Mouse (Mus musculus) midbrain, postnatal 0 days (tissue): ENCODE measurements around the gene Ube2j2. TPM values are rescaled to one million over a fixed set of nuclear protein-coding genes. Genes with fewer than 3 reads are reported as not detected.

Experiments
- ATAC-seq: fragments of 200-750 bp; cut with Nextera tagmentation; 2 replicates; pipeline ENCODE4 v1.8.0; 2017; ENCODE audit warnings: moderate number of reproducible peaks, mild to moderate bottlenecking, moderate TSS enrichment, moderate library complexity; ENCODE audit not compliant: low FRiP score
- DNase-seq: peaks from one replicate; pipeline ENCODE4 v3.0.0-alpha.2; 2015; ENCODE audit warnings: low spot score
- H3K27ac ChIP-seq: fragments of 300-500 bp; sonication (generic); 2 replicates; pipeline ENCODE4 v1.5.1; 2014; ENCODE audit warnings: low read depth, mild to moderate bottlenecking, low read length, mixed read lengths
- H3K27me3 ChIP-seq: fragments of 300-500 bp; sonication (generic); 2 replicates; pipeline ENCODE4 v1.6.1; 2014; ENCODE audit warnings: low read length, control low read depth, mixed read lengths; ENCODE audit not compliant: insufficient read depth
- H3K36me3 ChIP-seq: fragments of 300-500 bp; sonication (generic); 2 replicates; pipeline ENCODE4 v1.6.1; 2014; ENCODE audit warnings: low read length, control low read depth, mixed read lengths; ENCODE audit not compliant: insufficient read depth
- H3K4me1 ChIP-seq: fragments of 300-500 bp; sonication (generic); 2 replicates; pipeline ENCODE4 v1.6.1; 2014; ENCODE audit warnings: mild to moderate bottlenecking, control low read depth, antibody characterized with exemption, low read length, mixed read lengths; ENCODE audit not compliant: insufficient read depth
- H3K4me2 ChIP-seq: fragments of 300-500 bp; sonication (generic); 2 replicates; pipeline ENCODE4 v1.6.1; 2014; ENCODE audit warnings: low read depth, mild to moderate bottlenecking, low read length, mixed read lengths; ENCODE audit not compliant: poor library complexity, severe bottlenecking
- H3K4me3 ChIP-seq: fragments of 300-500 bp; sonication (generic); 2 replicates; pipeline ENCODE4 v1.5.1; 2014; ENCODE audit warnings: low read depth, mild to moderate bottlenecking, low read length, moderate library complexity
- H3K9ac ChIP-seq: fragments of 300-500 bp; sonication (generic); replicated peaks from 2 replicates; pipeline ENCODE4 v1.6.1; 2014; ENCODE audit warnings: mild to moderate bottlenecking, low read length, moderate library complexity, mixed read lengths; ENCODE audit not compliant: poor library complexity, severe bottlenecking
- H3K9me3 ChIP-seq: fragments of 300-500 bp; sonication (generic); 2 replicates; pipeline ENCODE4 v1.6.1; 2016; ENCODE audit warnings: low read length, control low read depth
- CTCF ChIP-seq: IDR thresholded peaks from 2 replicates; pipeline ENCODE4 v1.5.1; 2016; ENCODE audit warnings: antibody characterized with exemption, mild to moderate bottlenecking
- WGBS: fragments of 180-500 bp; shearing (Covaris S2); extraction: QIAGEN DNeasy Blood & Tissue Kit; methylation state at CpG from one replicate; pipeline ENCODE4 v1.1.7; 2014; 5-methylcytosine and 5-hydroxymethylcytosine counted together
- polyA plus RNA-seq: library from polyadenylated mRNA; unstranded; fragments of >200 nt; fragmentation: Nextera tagmentation; extraction: Ambion mirVana; gene quantifications from 2 replicates; pipeline ENCODE4 v1.2.1, GENCODE M21; 2015
- total RNA-seq: library from RNA; depleted of rRNA; stranded (reverse); fragments of >200 nt; gene quantifications from 2 replicates; pipeline ENCODE4 v1.2.3, GENCODE M21; 2014

Ube2j2 gene
- total and polyA plus RNA-seq, 2 experiments from 2014 or later, result 76.5 to 138 TPM

DNA sequence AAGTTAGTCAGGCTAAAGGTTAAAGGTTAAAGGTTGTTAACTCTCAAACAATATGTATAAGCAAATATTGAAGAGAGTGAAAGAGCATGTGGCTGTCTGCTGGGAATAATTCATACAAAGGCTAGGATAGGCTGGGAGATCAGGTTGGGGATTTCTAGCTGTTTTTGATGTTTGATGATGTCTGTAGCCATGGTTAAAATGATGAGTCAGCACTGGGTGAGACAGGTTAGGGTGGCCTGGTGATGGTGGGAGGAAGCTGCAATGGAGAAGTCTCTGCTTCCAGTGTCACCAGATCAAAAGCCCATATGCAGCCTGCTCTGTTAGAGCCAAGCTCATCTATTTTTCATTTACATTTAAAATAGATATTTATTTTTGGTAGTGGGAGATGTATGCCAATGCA lies 3.5 kb downstream of the Ube2j2 start:
- ATAC-seq, result no peak
- Histone ChIP-seq H3K36me3 (peaks cover 31% of the 10 kb centered on the region; the same call in 1 of the 2 replicates), H3K9ac (no peak overlapping the region)

DNA sequence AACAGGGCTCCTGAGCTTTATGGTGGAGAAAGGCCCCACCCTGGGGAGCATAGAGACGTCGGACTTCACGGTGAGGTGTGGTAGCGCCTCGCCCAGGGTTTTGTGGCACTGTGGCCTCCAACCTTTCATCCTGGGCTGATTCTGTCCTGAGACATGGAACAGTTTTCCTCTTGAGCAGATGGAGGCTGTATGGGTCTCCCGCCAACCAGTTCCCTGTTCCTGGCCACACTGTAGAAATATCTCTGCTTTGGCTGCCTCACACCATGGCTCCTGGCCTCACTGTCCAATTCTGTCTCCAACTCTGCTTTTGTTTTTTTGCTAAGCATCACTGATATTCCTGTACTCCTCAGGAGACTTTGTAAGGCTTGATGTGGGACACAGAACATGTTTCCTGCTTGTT lies 11.9 kb downstream of the Ube2j2 start:
- H3K9me3 ChIP-seq, result no peaks in the 10 kb centered on the region
- peaks cover 41% of the 10 kb centered on the region for H3K36me3 ChIP-seq
- no peaks in the 10 kb centered on the region for H3K27me3 ChIP-seq
- no peak overlapping the region for H3K4me2 ChIP-seq
- WGBS, result 92% methylated on average over 6 of the region's 6 CpGs
- no peak overlapping the region for H3K27ac ChIP-seq
- no peak overlapping the region for H3K4me3 ChIP-seq
- no peak overlapping the region for H3K9ac ChIP-seq
- H3K4me1 ChIP-seq, result no peaks in the 10 kb centered on the region
- no peak for TF ChIP-seq CTCF
- ATAC-seq, result no peak
- no peak for DNase-seq

More for the DNA sequence above, 3.5 kb downstream of the Ube2j2 start:
- Histone ChIP-seq H3K4me2 (no peak overlapping the region), H3K4me1 (peaks cover 6% of the 10 kb centered on the region; the same call in 1 of the 2 replicates), H3K27ac (no peak overlapping the region), H3K9me3 (no peaks in the 10 kb centered on the region), H3K4me3 (no peak overlapping the region), H3K27me3 (no peaks in the 10 kb centered on the region)
- no peak for DNase-seq
- no peak for TF ChIP-seq CTCF

DNA sequence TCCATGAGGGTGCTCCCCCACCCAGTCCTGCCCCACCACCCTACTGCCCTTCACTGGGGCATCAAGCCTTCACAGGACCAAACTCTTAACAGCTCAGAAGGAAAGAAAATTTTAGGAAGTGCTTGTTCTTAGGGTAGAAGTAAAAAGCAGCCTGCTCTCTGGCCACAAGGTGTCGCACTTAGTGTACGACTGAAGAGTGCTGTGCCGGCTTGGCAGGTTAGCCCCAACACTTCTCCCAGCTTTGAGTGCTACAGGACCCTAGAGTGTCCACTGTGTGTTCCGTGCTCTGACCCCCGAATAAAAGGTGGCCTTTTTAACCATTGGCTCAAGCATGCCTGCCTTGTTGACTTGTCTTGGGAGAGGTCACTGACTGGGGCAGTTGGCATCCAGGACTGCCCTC lies 15.6 kb downstream of the Ube2j2 start:
- DNase-seq (peak; percentile 88), ATAC-seq (peak; percentile 56)
- Histone ChIP-seq H3K27ac (no peak overlapping the region), H3K4me1 (no peaks in the 10 kb centered on the region), H3K9me3 (no peaks in the 10 kb centered on the region), H3K4me3 (no peak overlapping the region), H3K36me3 (peaks cover 30% of the 10 kb centered on the region), H3K27me3 (no peaks in the 10 kb centered on the region), H3K9ac (no peak overlapping the region), H3K4me2 (no peak overlapping the region)
- TF ChIP-seq CTCF, result peak; percentile 85
- WGBS, result 11% methylated on average over 5 of the region's 5 CpGs

DNA sequence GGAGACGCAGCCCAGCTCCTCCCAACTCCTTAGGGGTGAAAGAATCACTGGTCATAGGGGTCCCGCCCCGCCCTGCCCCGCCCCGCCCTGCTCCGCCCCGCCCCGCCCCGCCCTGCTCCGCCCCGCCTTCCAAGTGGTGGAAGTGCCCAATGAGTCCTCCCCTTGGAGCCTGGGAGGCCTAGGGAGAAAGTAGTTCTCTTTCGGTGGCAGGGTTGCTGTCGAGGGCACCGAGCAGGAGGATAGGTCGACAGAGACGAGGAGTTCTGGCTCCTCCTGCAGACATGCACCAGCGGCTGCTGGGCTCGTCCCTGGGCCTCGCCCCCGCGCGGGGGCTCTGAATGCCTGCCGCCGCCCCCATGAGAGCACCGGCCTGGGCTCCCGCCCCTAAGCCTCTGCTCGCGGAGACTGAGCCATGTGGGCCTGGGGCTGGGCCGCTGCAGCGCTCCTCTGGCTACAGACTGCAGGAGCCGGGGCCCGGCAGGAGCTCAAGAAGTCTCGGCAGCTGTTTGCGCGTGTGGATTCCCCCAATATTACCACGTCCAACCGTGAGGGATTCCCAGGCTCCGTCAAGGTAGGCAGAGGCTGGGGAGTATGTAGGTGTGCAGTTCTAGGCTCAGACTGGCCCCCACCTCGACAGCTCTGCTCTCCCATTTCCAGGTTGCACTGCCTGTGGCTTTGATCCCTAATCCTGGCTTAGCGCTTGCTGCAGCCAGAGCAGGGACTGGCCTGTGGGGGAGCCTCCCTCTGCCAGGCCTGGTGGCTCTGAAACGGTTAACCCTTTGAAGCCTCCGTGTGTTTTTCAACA lies 18.7 kb downstream of the Ube2j2 start, which contains the start of gene C1qtnf12:
C1qtnf12 (plus strand) TSS at position 152 of the 805 bp plus-strand sequence.
- peak; percentile 54 for ATAC-seq
- H3K4me1 ChIP-seq, result no peaks in the 10 kb centered on the region
- H3K27ac ChIP-seq, result no peak within 1 kb of the TSS
- H3K9ac ChIP-seq, result peak within 1 kb of the TSS; percentile 52
- peak within 1 kb of the TSS; percentile 54 for H3K4me2 ChIP-seq
- H3K27me3 ChIP-seq, result no peaks in the 10 kb centered on the region
- peak; percentile 37 for DNase-seq
- peaks cover 31% of the 10 kb centered on the region for H3K36me3 ChIP-seq
- no peaks in the 10 kb centered on the region for H3K9me3 ChIP-seq
- H3K4me3 ChIP-seq, result peak within 1 kb of the TSS; percentile 35
- 3% methylated on average over 33 of the region's 42 CpGs for WGBS
- TF ChIP-seq CTCF, result no peak

DNA sequence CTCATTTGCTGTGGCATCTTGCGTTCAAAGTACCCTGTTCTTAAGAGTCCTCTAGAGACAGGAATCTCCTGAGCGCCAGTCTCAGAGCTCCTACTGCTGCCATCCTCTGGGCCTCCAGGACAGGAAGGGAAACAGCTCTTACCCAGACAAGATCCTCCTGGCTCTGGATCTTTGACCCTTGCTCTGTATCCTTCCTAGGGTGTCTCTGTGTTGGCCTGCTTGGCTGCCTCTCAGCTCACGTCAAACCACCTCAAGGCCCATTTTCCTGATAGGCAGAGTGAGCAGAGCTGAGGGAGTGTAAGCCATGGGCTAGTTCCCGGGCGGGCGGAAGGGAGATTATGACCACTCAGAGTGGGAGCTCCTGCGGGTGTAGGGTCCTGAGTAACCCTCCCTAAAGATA lies 19.5 kb downstream of the Ube2j2 start:
- no peak overlapping the region for H3K27ac ChIP-seq

DNA sequence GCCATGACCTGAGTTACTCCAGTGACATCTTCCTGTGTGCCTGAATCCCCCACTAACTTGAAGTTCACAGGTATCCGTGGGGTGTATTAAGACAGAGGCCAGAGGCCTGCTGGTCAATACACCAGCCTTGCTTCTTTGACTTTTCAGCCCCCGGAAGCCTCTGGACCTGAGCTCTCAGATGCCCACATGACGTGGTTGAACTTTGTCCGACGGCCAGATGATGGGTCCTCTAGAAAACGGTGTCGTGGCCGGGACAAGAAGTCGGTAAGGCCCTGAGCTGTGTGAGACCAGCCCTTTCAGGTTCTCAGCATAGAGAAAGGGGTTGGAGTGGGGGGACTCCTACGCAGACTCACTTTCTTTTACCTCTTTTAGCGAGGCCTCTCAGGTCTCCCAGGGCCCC lies 20.8 kb downstream of the Ube2j2 start:
- Histone ChIP-seq H3K27ac (no peak overlapping the region), H3K27me3 (no peaks in the 10 kb centered on the region), H3K9me3 (no peaks in the 10 kb centered on the region), H3K36me3 (peaks cover 20% of the 10 kb centered on the region; the same call in 1 of the 2 replicates), H3K4me3 (no peak overlapping the region), H3K4me1 (no peaks in the 10 kb centered on the region), H3K9ac (no peak overlapping the region), H3K4me2 (no peak overlapping the region)
- DNase-seq, result no peak
- TF ChIP-seq CTCF, result no peak
- 94% methylated on average over 11 of the region's 11 CpGs for WGBS
- no peak for ATAC-seq

More for the DNA sequence above, 19.5 kb downstream of the Ube2j2 start:
- Histone ChIP-seq H3K4me1 (no peaks in the 10 kb centered on the region), H3K4me2 (peak overlapping the region; percentile 54), H3K27me3 (no peaks in the 10 kb centered on the region), H3K36me3 (peaks cover 24% of the 10 kb centered on the region), H3K9me3 (no peaks in the 10 kb centered on the region), H3K9ac (peak overlapping the region; percentile 52), H3K4me3 (peak overlapping the region; percentile 35; the same call in 1 of the 2 replicates)
- no peak for ATAC-seq
- no peak for DNase-seq
- WGBS, result 48% methylated on average over 7 of the region's 7 CpGs
- TF ChIP-seq CTCF, result no peak
